Mouse (Mus musculus) erythroblast, embryonic 14.5 days (primary cell): ENCODE results near the gene Umps. TPM values are rescaled to one million over a fixed set of nuclear protein-coding genes. Genes with fewer than 3 reads are reported as not detected.
A peak's percentile ranks its signal among the peaks of the same experiment; 100 is the strongest.

Experiments used
- H3K27me3 ChIP-seq: 2 replicates; pipeline ENCODE4 v1.6.1; 2012; ENCODE audit warnings: inconsistent platforms; ENCODE audit not compliant: control insufficient read depth
- H3K36me3 ChIP-seq: 2 replicates; pipeline ENCODE4 v1.6.1; 2012; ENCODE audit warnings: mild to moderate bottlenecking, inconsistent platforms; ENCODE audit not compliant: control insufficient read depth
- H3K4me1 ChIP-seq: 2 replicates; pipeline ENCODE4 v1.6.1; 2012; ENCODE audit warnings: inconsistent platforms; ENCODE audit not compliant: control insufficient read depth
- H3K4me3 ChIP-seq: replicated peaks from 2 replicates; pipeline ENCODE3; 2012; ENCODE audit warnings: moderate library complexity, mild to moderate bottlenecking, inconsistent platforms
- H3K9me3 ChIP-seq: 2 replicates; pipeline ENCODE4 v1.6.1; 2012; ENCODE audit warnings: low read length, inconsistent platforms, mixed read lengths; ENCODE audit not compliant: control insufficient read depth
- GATA1 ChIP-seq: IDR thresholded peaks from 2 replicates; pipeline ENCODE4 v1.6.1; 2012; ENCODE audit warnings: low read length, inconsistent platforms, mixed read lengths
- TAL1 ChIP-seq: IDR thresholded peaks from 3 replicates; pipeline ENCODE4 v1.6.1; 2012; ENCODE audit warnings: low read length, inconsistent platforms, mixed read lengths
- polyA plus RNA-seq: library from polyadenylated mRNA; stranded (reverse); fragments of >175 nt; gene quantifications from 2 replicates; pipeline ENCODE4 v1.2.3, GENCODE M21; 2012

The Umps gene
- polyA plus RNA-seq, 1 experiment, result 0.77 TPM

DNA sequence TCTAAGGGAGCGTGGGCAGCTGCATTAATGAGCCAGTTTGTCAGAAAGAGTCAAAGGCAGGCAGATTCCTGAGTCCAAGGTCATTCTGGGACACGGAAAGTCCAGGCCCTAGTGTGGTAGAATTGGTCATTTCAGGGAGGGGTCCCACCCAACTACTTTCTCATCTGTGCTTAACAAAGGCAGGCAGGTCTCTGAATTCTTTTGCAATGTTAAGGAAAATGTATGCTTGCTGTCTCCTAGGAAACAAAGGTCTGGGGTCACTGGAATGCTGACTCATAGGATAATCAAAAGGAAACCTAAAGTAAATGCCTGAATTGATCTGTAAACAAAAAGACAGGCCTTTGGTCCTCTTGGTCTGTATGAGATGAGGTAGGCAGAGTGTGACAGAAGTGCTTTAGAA, 13.0 kb upstream of the Umps start:
- no peak for TF ChIP-seq GATA1
- no peak for TF ChIP-seq TAL1
- no peaks in the 10 kb centered on the region for H3K27me3 ChIP-seq

DNA sequence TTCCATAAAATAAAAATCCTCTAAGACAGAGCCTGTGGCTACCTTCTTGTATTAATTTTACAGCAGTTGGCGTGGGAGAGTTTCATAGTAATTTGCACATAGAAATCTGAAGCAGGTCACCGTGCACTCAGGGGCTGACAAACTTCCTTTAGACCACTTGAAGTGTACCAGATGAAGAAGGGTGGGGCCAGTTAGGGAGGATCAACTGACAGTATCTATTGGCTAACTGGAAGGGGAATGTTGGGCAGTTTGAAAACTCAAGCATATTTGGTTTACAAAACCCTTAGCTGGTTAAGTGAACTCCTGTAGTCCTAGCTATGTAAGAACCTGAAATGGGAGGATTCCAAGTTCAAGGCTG, 424 bp upstream of the Umps start:
- H3K9me3 ChIP-seq, result no peaks in the 10 kb centered on the region
- peaks cover 20% of the 10 kb centered on the region for H3K36me3 ChIP-seq
- peaks cover 30% of the 10 kb centered on the region for H3K4me1 ChIP-seq
- H3K4me3 ChIP-seq, result peak overlapping the region; percentile 95
- no peak for TF ChIP-seq TAL1
- no peak for TF ChIP-seq GATA1
- H3K27me3 ChIP-seq, result no peaks in the 10 kb centered on the region

More for the DNA sequence above, 13.0 kb upstream of the Umps start:
- Histone ChIP-seq H3K36me3 (no peaks in the 10 kb centered on the region), H3K4me3 (no peak overlapping the region), H3K4me1 (no peaks in the 10 kb centered on the region), H3K9me3 (peaks cover 2% of the 10 kb centered on the region; the same call in 1 of the 2 replicates)

- peak overlapping the region; percentile 95 for H3K4me3 ChIP-seq
- TF ChIP-seq TAL1 (no peak), GATA1 (no peak)
Observed at GRCm38 (mm10) chr16:33965878-33966537, 830 bp downstream of the Umps start.

GRCm38 (mm10) chr16:33963509-33963908, 3.3 kb downstream of the Umps start:
- Histone ChIP-seq H3K27me3 (no peaks in the 10 kb centered on the region), H3K36me3 (peaks cover 57% of the 10 kb centered on the region), H3K9me3 (no peaks in the 10 kb centered on the region), H3K4me3 (no peak overlapping the region), H3K4me1 (peaks cover 36% of the 10 kb centered on the region)
- TF ChIP-seq GATA1 (no peak), TAL1 (no peak)

More at GRCm38 (mm10) chr16:33965878-33966537, 830 bp downstream of the Umps start:
- Histone ChIP-seq H3K4me1 (peaks cover 32% of the 10 kb centered on the region), H3K36me3 (peaks cover 32% of the 10 kb centered on the region), H3K9me3 (no peaks in the 10 kb centered on the region), H3K27me3 (no peaks in the 10 kb centered on the region)

DNA sequence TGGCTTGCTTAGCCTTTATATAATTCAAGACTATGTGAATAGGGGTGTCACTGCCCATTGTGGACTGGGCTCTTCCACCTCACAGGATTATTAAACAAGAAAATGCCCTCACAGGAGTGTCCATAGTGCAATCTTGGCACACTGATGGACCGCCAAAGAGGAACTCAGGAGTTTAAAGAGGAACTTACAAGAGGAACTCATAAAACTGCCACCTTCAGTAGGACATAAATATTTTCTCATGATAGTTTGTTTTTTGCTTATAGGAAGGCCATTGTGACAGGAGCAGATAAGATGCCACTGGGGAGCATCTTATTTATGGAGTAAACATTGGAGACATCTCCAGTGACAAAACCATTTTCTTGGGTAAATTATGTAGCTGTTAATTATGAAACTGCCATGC, 12.0 kb downstream of the Umps start:
- H3K4me3 ChIP-seq, result no peak overlapping the region

DNA sequence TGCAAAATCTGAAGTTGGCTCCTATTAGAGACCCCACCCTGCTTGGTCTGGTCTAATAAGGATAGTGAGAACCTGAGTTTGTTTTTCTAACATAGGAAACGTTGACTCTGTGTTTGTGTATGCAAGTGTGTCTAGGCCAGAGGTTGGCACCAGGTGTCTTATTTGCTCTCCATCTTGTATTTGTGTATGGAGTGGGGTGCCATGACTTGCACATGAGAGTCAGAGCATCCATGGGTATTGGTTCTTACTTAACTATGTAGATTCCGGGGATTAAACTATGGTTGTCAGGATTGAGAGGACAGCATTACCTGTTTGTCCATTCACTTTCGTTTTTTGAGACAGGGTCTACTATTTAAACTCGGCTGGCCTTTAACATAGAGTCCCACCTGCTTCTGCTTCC, 13.8 kb downstream of the Umps start:
- Histone ChIP-seq H3K9me3 (no peaks in the 10 kb centered on the region), H3K27me3 (no peaks in the 10 kb centered on the region), H3K4me1 (no peaks in the 10 kb centered on the region), H3K4me3 (no peak overlapping the region), H3K36me3 (peaks cover 59% of the 10 kb centered on the region)
- TF ChIP-seq GATA1, result no peak
- no peak for TF ChIP-seq TAL1

More for the DNA sequence above, 12.0 kb downstream of the Umps start:
- no peaks in the 10 kb centered on the region for H3K4me1 ChIP-seq
- no peak for TF ChIP-seq GATA1
- TF ChIP-seq TAL1, result no peak
- H3K9me3 ChIP-seq, result no peaks in the 10 kb centered on the region
- H3K36me3 ChIP-seq, result peaks cover 77% of the 10 kb centered on the region
- H3K27me3 ChIP-seq, result no peaks in the 10 kb centered on the region

- Histone ChIP-seq H3K4me1 (no peaks in the 10 kb centered on the region), H3K27me3 (no peaks in the 10 kb centered on the region), H3K4me3 (no peak overlapping the region), H3K36me3 (peaks cover 37% of the 10 kb centered on the region), H3K9me3 (no peaks in the 10 kb centered on the region)
- no peak for TF ChIP-seq TAL1
- no peak for TF ChIP-seq GATA1
Observed at GRCm38 (mm10) chr16:33950830-33951229, 16.0 kb downstream of the Umps start.

DNA sequence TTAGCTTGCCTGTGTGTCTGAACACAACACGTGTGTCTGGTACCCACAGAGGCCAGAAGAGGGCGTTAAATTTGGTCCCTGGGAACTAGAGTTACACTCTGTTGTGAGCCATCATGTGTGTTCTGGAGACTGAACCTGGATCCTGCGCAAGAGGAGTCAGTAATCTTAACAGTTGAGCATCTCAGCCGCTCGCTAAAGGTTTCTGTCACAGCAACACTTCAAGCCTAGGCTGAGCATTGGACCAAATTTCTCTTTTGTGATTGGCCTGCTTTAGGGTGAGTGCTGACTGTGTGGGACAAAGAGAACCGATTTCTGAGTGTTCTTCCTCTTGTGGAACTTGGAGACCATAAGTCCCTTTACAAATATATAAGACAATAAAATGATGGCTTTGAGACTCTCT, 16.5 kb downstream of the Umps start:
- H3K4me3 ChIP-seq, result no peak overlapping the region

GRCm38 (mm10) chr16:33947664-33948571, 18.9 kb downstream of the Umps start:
- Histone ChIP-seq H3K9me3 (no peaks in the 10 kb centered on the region), H3K36me3 (peaks cover 8% of the 10 kb centered on the region), H3K4me3 (no peak overlapping the region), H3K27me3 (no peaks in the 10 kb centered on the region), H3K4me1 (no peaks in the 10 kb centered on the region)
- TF ChIP-seq GATA1 (no peak), TAL1 (no peak)

More for the DNA sequence above, 16.5 kb downstream of the Umps start:
- H3K27me3 ChIP-seq, result no peaks in the 10 kb centered on the region
- peaks cover 33% of the 10 kb centered on the region for H3K36me3 ChIP-seq
- no peaks in the 10 kb centered on the region for H3K4me1 ChIP-seq
- H3K9me3 ChIP-seq, result no peaks in the 10 kb centered on the region
- TF ChIP-seq GATA1 (no peak), TAL1 (no peak)
